Mouse (Mus musculus) left cerebral cortex, postnatal 14 days (tissue): Measurements from ENCODE around the gene Gm14444. TPM values are rescaled to one million over a fixed set of nuclear protein-coding genes. Genes with fewer than 3 reads are reported as not detected.
"Not testable (repeated sequence)": the region's sequence is repeated elsewhere in the genome, so short reads cannot be mapped to it uniquely, and the experiment has no call there.

ENCODE experiments used
- DNase-seq, 2 experiments: peaks; one replicate each; pipeline ENCODE4 v3.0.0; 2021 to 2022; ENCODE audit warnings: low spot score in 2 of 2, mixed read lengths in 1 of 2
- intact Hi-C: fragments of 180-260 bp; cut with DNase I; formaldehyde crosslinking; loops from one replicate; pipeline ENCODE4 v1.15.1; 2025
- long read RNA-seq, 2 experiments: library from polyadenylated mRNA; stranded (forward); transcript quantifications; one replicate each; pipeline ENCODE4 v2.0.0; 2021
- total RNA-seq, 2 experiments: library from RNA; stranded (reverse); gene quantifications; 2 replicates each; pipeline ENCODE4 v1.2.3; 2021

Gene Gm14444
- total RNA-seq: 1 to 10 TPM; 1.3 to 1.5 TPM
- long read RNA-seq, experiment 1: 0 reads
- long read RNA-seq, experiment 2: 0 reads

DNA sequence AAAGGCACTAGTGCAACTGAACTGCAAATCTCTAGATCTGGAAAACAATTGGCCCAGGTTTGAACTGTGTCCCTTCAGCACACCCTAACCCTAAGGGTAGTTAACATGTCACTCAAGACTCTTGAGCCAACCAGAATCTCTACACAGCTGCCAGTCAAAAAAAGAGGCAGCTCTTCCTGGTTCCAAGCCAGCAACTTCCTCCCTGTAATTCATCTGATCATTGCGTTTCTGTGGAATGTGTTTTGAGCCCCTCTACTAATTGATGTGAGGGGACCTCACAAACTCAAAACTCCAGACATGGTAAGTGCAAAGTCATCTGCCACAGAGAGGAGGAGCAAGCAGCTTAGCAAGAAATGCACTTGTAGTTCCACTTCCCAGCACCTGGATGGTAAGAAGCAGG is at the start of gene Gm14444:
Gene Gm14444, plus strand, starts transcription at position 220 of the 400 bp plus-strand sequence.
- DNase-seq, intact Hi-C loops: not testable (repeated sequence)

DNA sequence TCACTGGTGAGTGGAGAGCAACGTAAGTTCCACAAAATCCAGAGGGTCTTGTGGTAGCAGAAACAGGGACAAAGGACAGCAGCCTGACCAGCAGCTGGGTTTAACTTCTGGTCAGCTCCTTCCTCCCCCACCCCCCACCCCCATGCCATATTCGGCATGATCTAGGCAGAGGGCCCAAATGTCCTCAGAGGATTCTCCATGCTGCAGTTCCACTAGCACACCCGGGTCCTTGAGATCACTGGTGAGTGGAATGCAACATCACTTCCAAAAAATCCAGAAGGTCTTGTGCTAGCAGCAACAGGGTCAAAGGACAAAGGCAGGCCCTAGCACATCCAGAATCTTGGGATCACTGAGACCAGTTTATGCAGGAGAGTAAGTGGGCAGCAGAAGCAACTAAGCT is 44.6 kb upstream of the Gm14444 start:
- intact Hi-C loops, DNase-seq: not testable (repeated sequence)

- intact Hi-C loops, DNase-seq: not testable (repeated sequence)
Observed at GRCm38 (mm10) chr2:175044268-175044667, 34.2 kb downstream of the Gm14444 start.

DNA sequence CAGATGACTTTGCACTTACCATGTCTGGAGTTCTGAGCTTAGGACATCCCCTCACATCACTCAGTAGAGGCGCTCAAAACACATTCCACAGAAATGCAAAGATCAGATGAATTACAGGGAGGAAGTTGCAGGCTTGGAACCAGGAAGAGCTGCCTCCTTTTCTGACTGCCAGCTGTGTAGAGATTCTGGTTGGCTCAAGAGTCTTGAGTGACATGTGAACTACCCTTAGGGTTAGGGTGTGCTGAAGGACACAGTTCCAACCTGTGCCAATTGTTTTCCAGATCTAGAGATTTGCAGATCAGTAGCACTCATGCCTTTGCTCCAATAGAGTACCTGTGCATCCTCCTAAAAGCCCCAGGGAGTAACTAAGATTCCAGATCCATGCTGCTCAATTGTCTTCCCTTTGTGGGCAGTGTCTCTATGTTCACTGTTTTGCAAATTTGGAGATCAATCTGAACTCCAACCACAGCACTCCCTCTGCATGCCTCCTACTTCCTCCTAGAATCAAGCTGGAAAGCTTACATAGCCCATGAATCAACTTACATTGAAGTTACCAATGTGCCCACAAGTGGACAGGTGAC is 57.7 kb downstream of the Gm14444 start, which contains the start of gene Gm14393:
Gene Gm14393, minus strand, starts transcription at position 101 of the 581 bp plus-strand sequence.
- DNase-seq, intact Hi-C loops: not testable (repeated sequence)

Other genes starting within 250 kb of the Gm14444 start
- gene Edn3, start 249.6 kb upstream of the Gm14444 start, total RNA-seq: 1 to 10 TPM; 6.0 to 7.2 TPM
- 1 to 10 TPM in 1 of 2 experiments, under 1 TPM in 1; 0.68 to 1.2 TPM for gene Gm14393, start 57.5 kb downstream of the Gm14444 start, total RNA-seq
- gene Gm14399, start 131.8 kb downstream of the Gm14444 start, total RNA-seq: 10 to 100 TPM; 13.3 to 14.1 TPM
- gene Gm14443, start 165.6 kb downstream of the Gm14444 start, total RNA-seq: 1 to 10 TPM; 3.1 to 3.9 TPM
- gene Gm14391, start 196.7 kb downstream of the Gm14444 start, total RNA-seq: 10 to 100 TPM; 77.3 to 78.5 TPM